Mouse (Mus musculus) heart, embryonic 16.5 days (tissue): ENCODE results near the gene Gm815. TPM values are rescaled to one million over a fixed set of nuclear protein-coding genes. Genes with fewer than 3 reads are reported as not detected.

ENCODE experiments used
- ATAC-seq: fragments of 200-750 bp; cut with Nextera tagmentation; replicated peaks from 2 replicates; pipeline ENCODE4 v1.8.0; 2017; ENCODE audit warnings: moderate number of reproducible peaks; ENCODE audit not compliant: insufficient read depth, low FRiP score; ENCODE audit errors: extremely low read depth
- H3K27ac ChIP-seq: fragments of 300-500 bp; sonication (generic); 2 replicates; pipeline ENCODE4 v1.5.1; 2014; ENCODE audit warnings: mild to moderate bottlenecking, low read length, control low read depth, moderate library complexity
- H3K27me3 ChIP-seq: fragments of 300-500 bp; sonication (generic); 2 replicates; pipeline ENCODE4 v1.6.1; 2014; ENCODE audit warnings: low read length, mixed read lengths; ENCODE audit not compliant: control insufficient read depth, insufficient read depth
- H3K36me3 ChIP-seq: fragments of 300-500 bp; sonication (generic); 2 replicates; pipeline ENCODE4 v1.6.1; 2014; ENCODE audit not compliant: control insufficient read depth, insufficient read depth
- H3K4me1 ChIP-seq: fragments of 300-500 bp; sonication (generic); 2 replicates; pipeline ENCODE4 v1.6.1; 2014; ENCODE audit warnings: low read length, mixed read lengths; ENCODE audit not compliant: control insufficient read depth, insufficient read depth
- H3K4me2 ChIP-seq: fragments of 300-500 bp; sonication (generic); 2 replicates; pipeline ENCODE4 v1.6.1; 2014; ENCODE audit warnings: low read depth, mild to moderate bottlenecking, control low read depth, low read length
- H3K4me3 ChIP-seq: fragments of 300-500 bp; sonication (generic); 2 replicates; pipeline ENCODE4 v1.5.1; 2014; ENCODE audit warnings: mild to moderate bottlenecking, control low read depth, low read length
- H3K9ac ChIP-seq: fragments of 300-500 bp; sonication (generic); 2 replicates; pipeline ENCODE4 v1.6.1; 2014; ENCODE audit warnings: low read length, control low read depth
- H3K9me3 ChIP-seq: fragments of 300-500 bp; sonication (generic); replicated peaks from 2 replicates; pipeline ENCODE4 v1.6.1; 2016; ENCODE audit warnings: low read length; ENCODE audit not compliant: control insufficient read depth
- WGBS: fragments of 180-500 bp; shearing (Covaris S2); extraction: QIAGEN DNeasy Blood & Tissue Kit; methylation state at CpG from one replicate; pipeline ENCODE4 v1.1.7; 2014; 5-methylcytosine and 5-hydroxymethylcytosine counted together
- polyA plus RNA-seq: library from polyadenylated mRNA; unstranded; fragments of >200 nt; fragmentation: Nextera tagmentation; extraction: Ambion mirVana; gene quantifications from 2 replicates; pipeline ENCODE4 v1.2.1, GENCODE M21; 2015

The Gm815 gene
- polyA plus RNA-seq, 1 experiment from 2014 or later: not detected

DNA sequence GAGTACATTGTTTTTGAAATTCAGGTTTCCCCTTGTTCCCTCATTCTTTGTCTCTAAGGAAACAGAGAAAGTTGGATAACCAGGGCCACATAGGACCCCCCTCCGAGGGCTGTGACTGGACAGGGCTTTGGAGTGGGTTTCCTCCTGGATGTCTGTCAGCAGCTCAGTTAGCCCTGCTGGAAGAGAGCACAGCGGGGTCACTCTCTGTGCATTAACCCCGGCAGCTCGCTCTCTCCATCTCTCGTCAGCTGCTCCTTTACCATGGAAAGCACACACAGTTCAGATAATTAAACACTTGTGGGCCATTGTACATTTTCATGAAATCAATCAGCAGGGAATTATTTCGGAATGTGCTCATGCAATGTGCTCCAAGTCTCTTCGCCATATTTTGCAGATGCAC lies 15.4 kb upstream of the Gm815 start:
- Histone ChIP-seq H3K27ac (no peak overlapping the region), H3K4me1 (peaks cover 6% of the 10 kb centered on the region; the same call in 1 of the 2 replicates), H3K9me3 (no peaks in the 10 kb centered on the region), H3K36me3 (no peaks in the 10 kb centered on the region), H3K27me3 (no peaks in the 10 kb centered on the region), H3K9ac (no peak overlapping the region), H3K4me2 (no peak overlapping the region), H3K4me3 (no peak overlapping the region)
- 39% methylated on average over 7 of the region's 7 CpGs for WGBS
- no peak for ATAC-seq

DNA sequence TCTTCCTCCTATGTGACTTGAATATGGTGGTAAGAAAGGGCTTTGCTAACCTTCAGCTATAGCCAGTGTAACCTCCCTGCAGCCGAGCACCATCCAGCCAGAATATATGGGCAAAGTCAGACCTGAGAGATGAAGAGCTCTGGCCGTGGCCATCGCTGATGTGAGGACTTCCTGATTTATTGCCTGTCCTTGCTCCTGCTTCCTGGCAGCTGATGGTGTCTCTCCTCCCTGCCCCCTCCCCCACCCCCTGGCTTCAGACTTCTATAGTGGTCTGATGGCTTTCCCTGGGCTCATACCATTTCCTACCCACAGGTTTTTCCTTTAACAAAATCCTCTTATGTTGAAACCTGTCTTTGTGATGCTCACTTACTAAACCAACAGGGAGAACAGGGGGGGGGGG lies 14.6 kb upstream of the Gm815 start:
- H3K27me3 ChIP-seq: no peaks in the 10 kb centered on the region
- ATAC-seq: no peak
- no peaks in the 10 kb centered on the region for H3K36me3 ChIP-seq
- no peak overlapping the region for H3K27ac ChIP-seq
- 43% methylated on average over 3 of the region's 3 CpGs for WGBS
- H3K9me3 ChIP-seq: no peaks in the 10 kb centered on the region
- H3K4me2 ChIP-seq: no peak overlapping the region
- H3K9ac ChIP-seq: no peak overlapping the region
- H3K4me3 ChIP-seq: no peak overlapping the region
- H3K4me1 ChIP-seq: peaks cover 4% of the 10 kb centered on the region

DNA sequence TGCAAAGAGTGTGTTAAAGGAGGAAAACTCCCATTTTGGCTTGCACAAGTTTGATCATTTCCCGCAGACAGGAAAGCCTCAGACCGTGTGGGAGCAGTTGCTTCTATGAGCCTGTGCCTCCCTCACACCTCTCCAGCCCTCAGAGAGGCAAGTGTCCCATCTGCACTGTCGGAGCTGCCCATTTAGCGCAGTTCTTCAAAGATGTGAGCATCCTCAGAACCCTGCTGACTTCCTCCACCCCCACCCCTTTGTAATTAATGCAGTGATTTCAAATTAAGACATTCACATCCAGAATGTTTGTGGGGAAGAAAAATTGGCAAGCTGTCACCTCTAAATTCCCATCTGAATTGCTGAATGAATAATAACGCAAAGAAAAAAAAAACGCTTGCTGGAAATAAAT lies 12.8 kb upstream of the Gm815 start:
- Histone ChIP-seq H3K9ac (no peak overlapping the region), H3K4me1 (peaks cover 9% of the 10 kb centered on the region), H3K27ac (no peak overlapping the region), H3K4me2 (no peak overlapping the region), H3K27me3 (no peaks in the 10 kb centered on the region), H3K36me3 (no peaks in the 10 kb centered on the region), H3K9me3 (no peaks in the 10 kb centered on the region), H3K4me3 (no peak overlapping the region)
- WGBS: 65% methylated on average over 6 of the region's 6 CpGs
- ATAC-seq: no peak

DNA sequence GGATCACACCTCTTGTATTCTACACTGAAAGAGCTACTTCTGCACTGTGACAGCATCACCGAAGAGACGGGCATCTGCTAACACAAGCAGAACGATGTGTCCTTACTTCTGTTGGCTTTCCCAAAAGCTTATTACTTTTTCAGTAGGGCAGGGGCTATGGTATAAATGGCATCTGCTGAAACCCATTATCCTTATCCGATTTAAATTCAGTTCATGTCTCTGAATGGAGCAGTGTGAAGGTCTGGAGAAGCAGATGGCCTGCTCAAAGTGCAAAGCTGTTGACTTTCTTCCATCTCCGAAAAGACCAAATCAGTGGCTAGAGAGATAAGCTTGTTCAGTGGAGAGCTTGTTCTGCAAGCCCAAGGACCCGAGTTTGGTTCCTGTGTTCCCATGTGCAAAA lies 10.1 kb upstream of the Gm815 start:
- no peaks in the 10 kb centered on the region for H3K27me3 ChIP-seq
- H3K9me3 ChIP-seq: no peaks in the 10 kb centered on the region
- H3K9ac ChIP-seq: no peak overlapping the region
- H3K4me2 ChIP-seq: no peak overlapping the region
- no peaks in the 10 kb centered on the region for H3K36me3 ChIP-seq
- H3K4me3 ChIP-seq: no peak overlapping the region
- WGBS: 93% methylated on average over 6 of the region's 6 CpGs
- peaks cover 5% of the 10 kb centered on the region for H3K4me1 ChIP-seq
- ATAC-seq: no peak
- no peak overlapping the region for H3K27ac ChIP-seq

DNA sequence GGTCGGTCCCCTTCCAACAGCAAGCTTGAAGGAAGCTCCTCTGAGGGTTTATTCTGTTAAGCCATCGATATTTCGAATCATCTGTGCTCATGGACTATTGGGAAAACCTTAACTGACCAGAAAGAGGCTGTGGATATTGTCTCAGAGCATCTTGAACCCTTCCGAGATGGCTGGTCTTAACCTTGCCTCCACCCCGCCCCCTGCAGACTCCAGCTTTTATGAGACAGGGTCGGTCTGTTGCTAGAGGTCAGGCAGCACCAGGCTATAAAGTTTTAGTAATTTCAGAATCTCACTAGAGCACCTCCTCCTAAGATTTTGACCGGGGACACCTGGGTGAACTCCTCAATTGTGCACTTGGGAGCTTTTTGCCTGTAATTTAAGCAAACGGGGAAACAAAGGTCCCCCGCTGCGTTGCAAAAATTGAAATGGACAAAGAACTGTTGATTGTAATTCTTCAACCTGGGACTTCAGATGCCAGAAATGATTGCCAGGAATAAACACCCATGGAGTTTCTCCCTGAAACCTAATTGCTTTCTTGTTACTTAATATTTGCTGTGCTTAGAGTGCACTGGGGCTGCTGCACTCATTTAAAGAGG lies 8.4 kb upstream of the Gm815 start:
- Histone ChIP-seq H3K27ac (no peak overlapping the region), H3K36me3 (no peaks in the 10 kb centered on the region), H3K4me3 (no peak overlapping the region), H3K4me2 (no peak overlapping the region), H3K9me3 (no peaks in the 10 kb centered on the region), H3K9ac (no peak overlapping the region), H3K27me3 (no peaks in the 10 kb centered on the region), H3K4me1 (peaks cover 8% of the 10 kb centered on the region)
- no peak for ATAC-seq
- WGBS: 38% methylated on average over 10 of the region's 10 CpGs

DNA sequence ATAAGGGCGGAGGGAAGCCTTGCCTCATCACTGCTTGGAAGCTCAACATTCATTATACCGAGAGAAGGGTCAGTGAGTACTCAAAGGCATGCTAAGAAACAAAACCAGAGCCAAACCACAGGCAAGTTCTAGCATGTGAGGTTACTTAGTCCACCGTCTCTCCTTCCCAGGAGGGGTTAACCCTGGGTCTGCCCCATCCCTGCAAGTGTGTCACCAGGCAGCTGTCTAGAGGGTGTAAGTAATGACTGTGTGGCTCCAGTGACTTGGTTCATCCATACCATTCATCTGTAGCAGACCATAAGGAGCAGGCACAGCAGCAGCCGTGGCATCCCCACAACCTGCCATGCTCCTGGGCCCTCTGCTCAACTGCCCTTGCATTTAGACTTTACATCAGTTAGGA lies 5.8 kb upstream of the Gm815 start:
- Histone ChIP-seq H3K4me3 (no peak overlapping the region), H3K4me1 (peaks cover 8% of the 10 kb centered on the region), H3K27ac (no peak overlapping the region), H3K9me3 (no peaks in the 10 kb centered on the region), H3K27me3 (no peaks in the 10 kb centered on the region), H3K36me3 (no peaks in the 10 kb centered on the region), H3K9ac (no peak overlapping the region), H3K4me2 (no peak overlapping the region)
- ATAC-seq: no peak
- WGBS: 82% methylated on average over 4 of the region's 4 CpGs

DNA sequence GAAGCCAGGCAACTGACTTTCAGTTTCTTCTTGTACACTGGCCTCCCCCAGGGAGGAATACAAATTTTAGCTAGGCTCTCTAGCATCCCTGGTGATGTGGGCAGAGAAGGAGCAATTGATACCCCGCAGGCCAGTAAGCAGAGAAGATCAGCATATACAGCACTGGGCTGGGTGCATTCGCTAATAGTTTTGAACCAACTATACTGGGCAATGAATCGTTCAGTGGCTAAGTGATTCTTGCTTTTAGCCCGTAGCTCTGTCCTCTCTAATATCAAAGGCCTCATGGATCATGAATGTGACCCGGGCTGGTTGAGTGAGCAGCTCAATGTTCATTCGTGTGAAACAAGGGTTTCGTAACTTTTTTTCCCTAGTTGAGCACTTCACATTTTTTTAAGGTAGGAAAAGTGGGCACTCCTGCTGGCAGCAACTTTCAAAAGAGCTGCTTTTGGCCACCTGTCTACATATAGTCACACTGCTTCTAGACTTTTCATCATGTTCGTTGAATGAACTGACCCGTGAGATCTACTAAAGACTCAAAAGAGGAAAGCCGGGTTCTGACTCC lies 3.7 kb upstream of the Gm815 start:
- Histone ChIP-seq H3K27me3 (no peaks in the 10 kb centered on the region), H3K4me2 (no peak overlapping the region), H3K4me1 (0 out of 2 replicates have a peak, but pooled peaks cover 4% of the 10 kb centered on the region), H3K9me3 (no peaks in the 10 kb centered on the region), H3K4me3 (no peak overlapping the region), H3K9ac (no peak overlapping the region), H3K27ac (no peak overlapping the region), H3K36me3 (no peaks in the 10 kb centered on the region)
- 86% methylated on average over 10 of the region's 10 CpGs for WGBS
- no peak for ATAC-seq

DNA sequence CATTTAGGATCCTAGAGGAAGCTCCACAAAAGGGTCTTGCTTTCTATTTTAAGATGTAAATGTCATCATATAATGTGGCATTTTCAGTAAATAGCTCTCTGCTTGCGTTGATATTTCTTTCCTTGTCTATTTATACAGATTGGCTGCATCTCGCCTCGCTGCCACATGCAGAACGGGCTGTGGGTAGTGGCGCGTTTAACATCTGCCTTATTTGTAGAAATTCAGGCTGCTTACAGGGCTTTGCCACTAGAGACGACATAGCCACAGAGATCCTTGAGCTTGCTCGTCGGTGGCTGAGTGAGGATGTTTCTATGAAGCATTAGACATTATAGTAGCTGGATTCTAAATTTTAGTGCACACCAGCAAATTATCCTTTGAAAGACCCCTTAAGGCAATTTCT lies 2.5 kb downstream of the Gm815 start:
- Histone ChIP-seq H3K27ac (no peak overlapping the region), H3K4me2 (no peak overlapping the region), H3K9me3 (no peaks in the 10 kb centered on the region), H3K36me3 (no peaks in the 10 kb centered on the region), H3K4me3 (no peak overlapping the region), H3K27me3 (no peaks in the 10 kb centered on the region), H3K4me1 (peaks cover 15% of the 10 kb centered on the region), H3K9ac (no peak overlapping the region)
- WGBS: 81% methylated on average over 9 of the region's 9 CpGs
- ATAC-seq: no peak

DNA sequence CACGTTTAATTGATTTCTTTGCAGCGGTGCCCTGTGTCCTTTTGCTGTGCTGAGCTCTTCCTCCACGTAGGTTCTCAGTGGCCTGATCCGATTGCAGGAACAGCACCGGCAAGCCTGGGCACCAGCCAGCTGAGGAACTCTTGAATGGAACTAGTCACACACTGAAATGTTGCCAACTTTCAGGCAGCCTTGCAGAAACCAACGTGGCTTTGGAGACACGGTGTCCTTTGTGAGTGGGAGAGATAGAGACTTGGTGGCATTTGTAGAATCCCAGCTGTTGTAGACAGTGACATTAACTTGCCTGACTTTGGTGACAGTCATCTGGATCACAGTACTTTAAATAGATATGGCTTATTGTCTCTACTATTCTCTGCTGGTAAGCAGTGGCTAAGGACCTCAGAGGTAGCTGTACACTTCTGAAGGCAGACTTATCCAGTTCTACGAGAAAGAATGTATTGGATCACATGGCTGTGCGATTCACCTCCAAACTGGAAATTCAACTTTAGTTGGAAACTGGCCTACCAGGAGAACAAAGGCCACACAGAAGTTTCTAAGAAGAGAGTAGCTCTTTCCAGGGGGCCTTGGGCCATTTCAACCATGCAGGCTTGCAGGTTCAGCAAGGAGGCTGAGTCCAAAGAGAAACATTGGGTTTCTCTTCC lies 5.8 kb downstream of the Gm815 start:
- peak; percentile 58 for ATAC-seq
- 37% methylated on average over 9 of the region's 9 CpGs for WGBS
- no peak overlapping the region for H3K9ac ChIP-seq
- peaks cover 16% of the 10 kb centered on the region for H3K4me1 ChIP-seq
- no peaks in the 10 kb centered on the region for H3K27me3 ChIP-seq
- H3K4me2 ChIP-seq: peak overlapping the region; percentile 2; the same call in 1 of the 2 replicates
- peak overlapping the region; percentile 64 for H3K27ac ChIP-seq
- no peaks in the 10 kb centered on the region for H3K36me3 ChIP-seq
- H3K4me3 ChIP-seq: no peak overlapping the region
- H3K9me3 ChIP-seq: no peaks in the 10 kb centered on the region
